Mouse (Mus musculus) G1E (cell line): ENCODE measurements around the gene Mrgprd. TPM values are rescaled to one million over a fixed set of nuclear protein-coding genes. Genes with fewer than 3 reads are reported as not detected.

ENCODE experiments used
- ATAC-seq: 2 replicates; pipeline ENCODE4 v1.8.0; 2016; ENCODE audit warnings: mild to moderate bottlenecking; ENCODE audit not compliant: insufficient number of reproducible peaks, poor library complexity, low FRiP score, severe bottlenecking; ENCODE audit errors: extremely low read depth
- DNase-seq: peaks from one replicate; pipeline ENCODE4 v3.0.0; 2012; ENCODE audit warnings: low spot score
- H3K27me3 ChIP-seq: 2 replicates; pipeline ENCODE4 v1.6.1; 2012; ENCODE audit warnings: mild to moderate bottlenecking, low read length, inconsistent platforms; ENCODE audit not compliant: insufficient read depth
- H3K36me3 ChIP-seq: replicated peaks from 2 replicates; pipeline ENCODE3; 2012; ENCODE audit warnings: mild to moderate bottlenecking, inconsistent platforms
- H3K4me1 ChIP-seq: 2 replicates; pipeline ENCODE4 v1.6.1; 2012; ENCODE audit warnings: low read depth, low read length, inconsistent platforms, mixed read lengths; ENCODE audit not compliant: insufficient read depth
- H3K4me3 ChIP-seq: 2 replicates; pipeline ENCODE4 v1.5.1; 2012; ENCODE audit warnings: low read depth, mild to moderate bottlenecking, inconsistent platforms, low read length, moderate library complexity, mixed read lengths
- H3K9me3 ChIP-seq: replicated peaks from 2 replicates; pipeline ENCODE4 v1.6.1; 2012; ENCODE audit warnings: inconsistent platforms
- CTCF ChIP-seq: IDR thresholded peaks from 2 replicates; pipeline ENCODE4 v1.5.1; 2012; ENCODE audit warnings: low read depth, low read length, inconsistent platforms, mixed read lengths
- GATA1 ChIP-seq: IDR thresholded peaks from 2 replicates; pipeline ENCODE4 v1.6.1; 2012; ENCODE audit warnings: borderline replicate concordance, low read length, inconsistent platforms, mixed read lengths
- GATA2 ChIP-seq: IDR thresholded peaks from 2 replicates; pipeline ENCODE4 v1.6.1; 2012; ENCODE audit warnings: low read depth, low read length, inconsistent platforms, borderline replicate concordance
- POLR2AphosphoS5 ChIP-seq: IDR thresholded peaks from 2 replicates; pipeline ENCODE4 v1.6.1; 2012; ENCODE audit warnings: low read depth, low read length, inconsistent platforms; ENCODE audit not compliant: insufficient replicate concordance
- TAL1 ChIP-seq: conservative IDR thresholded peaks from 2 replicates; pipeline ENCODE4 v1.6.1; 2012; ENCODE audit warnings: low read depth, low read length, inconsistent platforms, mixed read lengths
- polyA plus RNA-seq: library from polyadenylated mRNA; stranded (reverse); fragments of >175 nt; gene quantifications from 2 replicates; pipeline ENCODE4 v1.2.3, GENCODE M21; 2012
- total RNA-seq, 2 experiments: library from RNA; stranded (forward) in 1 of 2; stranded (reverse) in 1 of 2; fragments of 200-1000 nt in 1 of 2; fragments of >200 nt in 1 of 2; fragmentation: Nextera tagmentation in 1 of 2; gene quantifications; 2 replicates each; pipeline ENCODE4 v1.2.3; 2014 to 2017

Mrgprd gene
- total and polyA plus RNA-seq, 3 experiments: 0.11 TPM; not detected in 2

DNA sequence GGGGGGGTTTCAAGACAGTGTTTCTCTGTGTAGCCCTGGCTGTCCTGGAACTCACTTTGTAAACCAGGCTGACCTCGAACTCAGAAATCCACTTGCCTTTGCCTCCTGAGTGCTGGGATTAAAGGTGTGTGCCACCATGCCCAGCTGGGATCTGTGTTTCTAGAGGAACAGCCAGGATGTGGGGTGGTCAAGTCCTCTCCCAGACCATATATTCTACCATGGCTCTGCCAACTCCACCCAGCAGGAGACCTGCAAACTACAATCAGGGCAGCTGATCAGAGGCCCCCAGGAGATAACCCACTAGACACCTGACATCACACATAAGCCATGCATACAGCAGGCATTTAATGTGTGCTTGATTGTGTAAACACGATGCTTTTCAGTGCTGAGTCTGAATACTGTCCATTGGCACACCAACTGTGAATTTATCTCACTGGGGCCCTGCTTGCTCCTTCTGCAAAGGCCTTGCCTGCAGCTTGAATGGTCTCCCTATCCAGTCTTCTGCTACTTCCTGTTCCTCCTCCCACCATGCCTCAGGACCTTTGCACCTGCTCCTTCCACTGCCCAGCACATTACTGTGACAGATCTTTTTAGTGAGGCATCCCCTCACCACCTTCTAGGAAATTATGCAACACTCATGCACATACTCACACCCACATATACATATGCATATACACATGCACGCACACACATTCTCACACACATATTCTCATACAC is 21.1 kb downstream of the Mrgprd start:
- Histone ChIP-seq H3K9me3 (no peaks in the 10 kb centered on the region), H3K4me1 (no peaks in the 10 kb centered on the region), H3K27me3 (peaks cover 5% of the 10 kb centered on the region; the same call in 1 of the 2 replicates), H3K4me3 (no peak overlapping the region), H3K36me3 (no peaks in the 10 kb centered on the region)
- DNase-seq (no peak), ATAC-seq (no peak)
- TF ChIP-seq TAL1 (no peak), GATA2 (no peak), GATA1 (no peak), POLR2AphosphoS5 (no peak), CTCF (no peak)

DNA sequence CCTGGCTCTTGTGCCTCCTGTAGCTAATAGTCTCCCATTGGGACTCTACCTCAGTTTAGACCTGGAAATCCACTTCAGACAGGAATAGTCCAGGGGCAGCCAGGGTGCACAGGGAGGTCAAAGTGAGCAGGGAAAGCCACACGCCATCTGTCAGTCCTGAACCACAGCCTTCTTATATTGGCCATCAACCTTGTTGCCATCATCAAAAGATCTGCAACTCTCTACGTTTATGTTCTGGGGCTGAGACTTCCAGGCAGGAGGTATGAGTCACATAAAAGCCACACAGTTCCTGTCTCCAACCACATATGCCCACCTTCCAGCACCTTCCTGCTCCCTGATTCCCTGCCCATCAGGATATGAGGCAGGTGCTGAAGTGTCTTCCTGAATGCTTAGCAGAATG is 23.3 kb downstream of the Mrgprd start:
- no peaks in the 10 kb centered on the region for H3K9me3 ChIP-seq
- ATAC-seq (no peak), DNase-seq (no peak)
- peaks cover 5% of the 10 kb centered on the region; the same call in 1 of the 2 replicates for H3K27me3 ChIP-seq
- TF ChIP-seq POLR2AphosphoS5 (no peak), GATA1 (no peak), CTCF (no peak), GATA2 (no peak), TAL1 (no peak)
- H3K4me3 ChIP-seq: no peak overlapping the region
- H3K4me1 ChIP-seq: no peaks in the 10 kb centered on the region
- no peaks in the 10 kb centered on the region for H3K36me3 ChIP-seq

DNA sequence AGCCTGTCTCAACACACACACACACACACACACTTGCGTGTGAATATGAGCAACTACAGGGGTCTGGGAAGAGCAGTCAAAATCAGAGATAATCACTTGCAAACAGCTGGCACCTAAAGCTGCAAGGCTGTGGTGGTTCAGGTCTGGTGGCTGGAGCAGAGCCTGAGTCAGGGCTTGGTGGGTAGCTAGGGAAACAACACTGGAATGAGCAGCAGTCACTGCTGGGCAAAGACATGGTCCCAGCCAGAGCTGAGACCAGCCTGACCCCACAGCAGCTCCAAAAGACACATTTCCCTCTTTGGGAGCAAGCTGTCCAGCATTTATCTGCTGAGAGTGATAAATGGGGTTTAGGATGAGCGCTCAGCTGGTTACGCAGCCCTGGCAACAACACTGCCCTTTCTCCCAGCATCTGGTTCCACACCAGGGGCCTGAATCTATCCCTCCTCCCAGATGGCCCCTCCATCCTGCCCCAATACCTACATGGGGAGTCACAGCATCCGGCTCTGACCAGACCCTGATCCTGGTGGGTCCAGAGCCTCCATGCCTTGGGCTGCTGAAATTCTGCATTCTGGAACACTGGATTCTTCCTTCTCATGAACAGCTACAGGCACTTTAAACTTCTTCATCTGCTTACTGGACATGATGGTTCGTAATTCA is 25.7 kb downstream of the Mrgprd start:
- Histone ChIP-seq H3K4me3 (no peak overlapping the region), H3K27me3 (no peaks in the 10 kb centered on the region), H3K9me3 (no peaks in the 10 kb centered on the region), H3K4me1 (no peaks in the 10 kb centered on the region), H3K36me3 (no peaks in the 10 kb centered on the region)
- DNase-seq (no peak), ATAC-seq (no peak)
- TF ChIP-seq GATA1: no peak
- TF ChIP-seq TAL1: no peak
- TF ChIP-seq POLR2AphosphoS5: no peak
- no peak for TF ChIP-seq GATA2

Other genes starting within 250 kb of the Mrgprd start
- gene 1810010D01Rik, start 106.7 kb upstream of the Mrgprd start, total RNA-seq (2014; fragmentation: Nextera tagmentation): not detected in 2 replicates
- gene 1810010D01Rik, start 106.7 kb upstream of the Mrgprd start, total RNA-seq (2017): not detected in 2 replicates
- gene 1810010D01Rik, start 106.7 kb upstream of the Mrgprd start, polyA plus RNA-seq: not detected in 2 replicates
- gene Tpcn2, start 30.8 kb upstream of the Mrgprd start, total RNA-seq (2014; fragmentation: Nextera tagmentation): 2.6 and 6.9 TPM in 2 replicates
- 4.2 TPM in 2 replicates for gene Tpcn2, start 30.8 kb upstream of the Mrgprd start, total RNA-seq (2017)
- gene Tpcn2, start 30.8 kb upstream of the Mrgprd start, polyA plus RNA-seq: 2.4 and 3.0 TPM in 2 replicates
- not detected in 2 replicates for gene Mrgprf, start 14.0 kb upstream of the Mrgprd start, total RNA-seq (2014; fragmentation: Nextera tagmentation)
- gene Mrgprf, start 14.0 kb upstream of the Mrgprd start, total RNA-seq (2017): 0.06 and 0.11 TPM in 2 replicates
- not detected in 2 replicates for gene Mrgprf, start 14.0 kb upstream of the Mrgprd start, polyA plus RNA-seq